Mouse (Mus musculus) midbrain, embryonic 12.5 days (tissue): ENCODE measurements around the gene Lmx1b. TPM values are rescaled to one million over a fixed set of nuclear protein-coding genes. Genes with fewer than 3 reads are reported as not detected.

Experiments used
- ATAC-seq: fragments of 200-750 bp; cut with Nextera tagmentation; 2 replicates; pipeline ENCODE4 v1.8.0; 2017; ENCODE audit warnings: low read depth, moderate TSS enrichment, moderate library complexity; ENCODE audit not compliant: low FRiP score
- H3K27ac ChIP-seq: fragments of 300-500 bp; sonication (generic); replicated peaks from 2 replicates; pipeline ENCODE4 v1.5.1; 2016; ENCODE audit warnings: mild to moderate bottlenecking
- H3K27me3 ChIP-seq: fragments of 300-500 bp; sonication (generic); 2 replicates; pipeline ENCODE4 v1.6.1; 2016; ENCODE audit warnings: mild to moderate bottlenecking
- H3K36me3 ChIP-seq: fragments of 300-500 bp; sonication (generic); 2 replicates; pipeline ENCODE4 v1.6.1; 2016
- H3K4me1 ChIP-seq: fragments of 300-500 bp; sonication (generic); 2 replicates; pipeline ENCODE4 v1.6.1; 2016
- H3K4me2 ChIP-seq: fragments of 300-500 bp; sonication (generic); replicated peaks from 2 replicates; pipeline ENCODE4 v1.6.1; 2016; ENCODE audit warnings: mild to moderate bottlenecking, moderate library complexity
- H3K4me3 ChIP-seq: fragments of 300-500 bp; sonication (generic); 2 replicates; pipeline ENCODE4 v1.5.1; 2016; ENCODE audit warnings: mild to moderate bottlenecking
- H3K9ac ChIP-seq: fragments of 300-500 bp; sonication (generic); replicated peaks from 2 replicates; pipeline ENCODE4 v1.6.1; 2016; ENCODE audit warnings: mild to moderate bottlenecking, moderate library complexity
- H3K9me3 ChIP-seq: fragments of 300-500 bp; sonication (generic); 2 replicates; pipeline ENCODE4 v1.6.1; 2016; ENCODE audit warnings: mild to moderate bottlenecking
- WGBS: fragments of 180-500 bp; shearing (Covaris S2); methylation state at CpG from one replicate; pipeline ENCODE4 v1.1.7; 2016; 5-methylcytosine and 5-hydroxymethylcytosine counted together
- polyA plus RNA-seq: library from polyadenylated mRNA; unstranded; fragments of >200 nt; fragmentation: Nextera tagmentation; extraction: Ambion mirVana; gene quantifications from 2 replicates; pipeline ENCODE4 v1.2.1, GENCODE M21; 2016

The Lmx1b gene
- polyA plus RNA-seq, 1 experiment from 2014 or later: 2.8 TPM

DNA sequence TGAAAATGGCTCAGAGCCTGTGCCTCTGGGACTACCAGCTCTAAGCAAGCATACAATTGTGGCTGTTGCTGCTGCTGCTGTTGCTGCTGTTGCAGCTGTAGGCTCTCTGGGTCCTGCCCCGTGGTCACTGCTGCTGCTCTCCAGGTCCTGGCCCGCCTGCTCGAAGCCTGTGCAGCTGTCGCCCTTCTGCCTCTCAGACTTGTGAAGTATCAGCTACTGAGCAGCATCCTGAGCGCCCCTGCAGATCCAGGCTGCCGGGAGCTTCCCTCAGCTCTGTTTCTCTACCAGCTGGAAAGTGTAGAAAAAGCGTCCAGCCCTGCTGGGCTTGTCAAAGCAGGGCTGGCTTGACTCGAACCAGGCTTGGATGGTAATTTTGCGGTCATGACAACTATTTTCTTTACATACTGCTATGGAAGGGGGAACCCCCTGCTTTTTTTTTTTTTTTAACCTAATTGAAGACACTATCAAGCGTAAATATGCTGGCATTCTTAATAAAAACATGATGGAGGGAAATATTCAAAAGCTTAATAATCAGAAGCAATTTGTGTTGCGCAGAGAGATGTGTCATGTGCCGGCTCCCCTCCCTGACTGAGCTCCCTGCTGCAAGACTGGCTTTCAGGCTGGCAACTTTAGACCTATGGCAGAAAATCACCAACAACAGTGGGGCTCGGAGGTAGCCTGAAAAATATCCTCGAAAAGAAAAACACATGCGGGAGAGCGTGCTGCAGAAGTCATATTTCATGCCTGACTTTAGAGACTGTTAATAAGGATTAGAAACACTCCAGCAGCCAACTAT lies 13.9 kb downstream of the Lmx1b start:
- 28% methylated on average over 16 of the region's 16 CpGs for WGBS
- no peaks in the 10 kb centered on the region for H3K9me3 ChIP-seq
- no peak overlapping the region for H3K4me3 ChIP-seq
- peaks cover 100% of the 10 kb centered on the region for H3K27me3 ChIP-seq
- no peaks in the 10 kb centered on the region for H3K36me3 ChIP-seq
- H3K9ac ChIP-seq: no peak overlapping the region
- no peak for ATAC-seq
- H3K27ac ChIP-seq: peak overlapping the region; percentile 35; the same call in 1 of the 2 replicates
- peaks cover 50% of the 10 kb centered on the region for H3K4me1 ChIP-seq
- no peak overlapping the region; the same call in 1 of the 2 replicates for H3K4me2 ChIP-seq

- Histone ChIP-seq H3K9ac (no peak overlapping the region), H3K27ac (peak overlapping the region; percentile 88; the same call in 1 of the 2 replicates), H3K9me3 (no peaks in the 10 kb centered on the region), H3K4me2 (no peak overlapping the region), H3K4me3 (no peak overlapping the region), H3K4me1 (peaks cover 28% of the 10 kb centered on the region), H3K36me3 (no peaks in the 10 kb centered on the region), H3K27me3 (peaks cover 100% of the 10 kb centered on the region)
- 82% methylated on average over 9 of the region's 9 CpGs for WGBS
- no peak for ATAC-seq
Measured at GRCm38 (mm10) chr2:33617670-33618069, 22.6 kb downstream of the Lmx1b start.

DNA sequence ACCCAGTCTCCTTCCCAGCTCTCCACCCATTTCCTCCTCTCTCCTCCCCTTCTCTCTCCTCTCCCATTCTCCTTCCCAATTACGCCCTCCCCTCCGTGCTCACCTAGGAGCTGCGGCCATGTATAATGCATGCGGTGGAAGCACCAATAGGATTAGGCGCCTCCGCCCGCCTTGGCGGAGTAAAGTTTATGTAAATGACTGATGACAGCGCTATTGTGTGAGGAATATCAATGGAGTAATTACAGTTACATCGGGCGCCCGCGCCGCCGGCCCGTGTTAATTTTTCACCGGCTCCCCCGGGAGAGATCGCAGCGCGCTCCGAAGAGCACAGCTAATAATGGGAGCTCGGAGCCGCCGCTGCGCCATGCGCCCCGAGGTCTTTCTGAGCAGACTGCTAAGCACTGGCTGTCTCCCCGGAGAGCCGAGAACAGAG lies 23.9 kb downstream of the Lmx1b start:
- Histone ChIP-seq H3K27ac (peak overlapping the region; percentile 88), H3K9me3 (no peaks in the 10 kb centered on the region), H3K36me3 (no peaks in the 10 kb centered on the region), H3K4me1 (peaks cover 28% of the 10 kb centered on the region), H3K4me2 (peak overlapping the region; percentile 55), H3K27me3 (peaks cover 100% of the 10 kb centered on the region), H3K4me3 (peak overlapping the region; percentile 31), H3K9ac (0 out of 2 replicates have a peak overlapping the region, but pooled peaks have one; percentile 20)
- peak; percentile 88 for ATAC-seq
- WGBS: under 1% methylated on average over 30 of the region's 30 CpGs

GRCm38 (mm10) chr2:33615843-33616344 lies 24.4 kb downstream of the Lmx1b start:
- H3K4me1 ChIP-seq: peaks cover 28% of the 10 kb centered on the region

DNA sequence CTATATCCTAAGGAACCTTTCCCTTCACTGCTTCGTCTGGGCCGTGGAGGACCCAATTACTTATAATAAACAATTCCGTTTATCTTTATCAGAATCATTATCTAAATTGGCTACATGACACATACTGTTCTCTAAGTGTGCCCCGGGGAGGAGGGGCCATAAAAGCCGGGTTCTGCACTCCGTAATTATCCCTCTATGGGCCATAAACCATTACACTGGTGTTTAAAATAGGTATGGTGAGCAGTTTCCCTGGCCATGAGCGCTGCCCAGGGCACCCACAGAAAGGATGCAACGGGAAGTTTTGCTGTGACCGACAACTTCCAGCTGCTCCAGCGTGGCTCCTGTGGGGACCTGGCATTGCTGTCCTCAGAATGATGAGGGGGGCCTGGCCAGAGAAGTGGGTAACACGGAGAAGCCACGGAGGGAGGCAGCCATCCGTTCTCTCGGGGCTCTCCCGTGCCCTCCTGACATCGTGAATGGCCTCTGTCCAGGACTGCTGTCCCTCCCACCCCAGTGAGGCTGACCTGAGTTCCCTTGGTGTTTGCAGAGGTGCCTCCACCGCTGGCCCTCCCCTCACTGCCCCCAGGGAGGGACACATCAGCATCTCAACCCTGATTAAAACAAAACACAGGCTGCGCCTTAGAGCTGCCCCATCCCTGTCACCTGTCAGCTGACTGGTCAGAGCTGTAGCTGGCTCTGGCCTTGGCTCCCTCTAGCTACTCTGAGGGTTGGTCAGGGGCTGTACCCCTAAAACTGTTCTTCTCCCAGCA lies 34.6 kb downstream of the Lmx1b start:
- Histone ChIP-seq H3K9me3 (no peaks in the 10 kb centered on the region), H3K4me1 (peaks cover 18% of the 10 kb centered on the region), H3K27me3 (peaks cover 99% of the 10 kb centered on the region), H3K4me2 (no peak overlapping the region), H3K27ac (no peak overlapping the region), H3K4me3 (no peak overlapping the region), H3K9ac (no peak overlapping the region; the same call in 1 of the 2 replicates), H3K36me3 (no peaks in the 10 kb centered on the region)
- ATAC-seq: no peak
- WGBS: 16% methylated on average over 18 of the region's 18 CpGs

More at GRCm38 (mm10) chr2:33615843-33616344, 24.4 kb downstream of the Lmx1b start:
- WGBS: 11% methylated on average over 17 of the region's 17 CpGs
- Histone ChIP-seq H3K27me3 (peaks cover 100% of the 10 kb centered on the region), H3K9me3 (no peaks in the 10 kb centered on the region), H3K9ac (peak overlapping the region; percentile 29), H3K36me3 (no peaks in the 10 kb centered on the region), H3K4me3 (peak overlapping the region; percentile 31), H3K4me2 (peak overlapping the region; percentile 55), H3K27ac (peak overlapping the region; percentile 88)
- peak; percentile 74 for ATAC-seq

GRCm38 (mm10) chr2:33604846-33605486 lies 35.3 kb downstream of the Lmx1b start:
- Histone ChIP-seq H3K4me2 (no peak overlapping the region), H3K4me3 (no peak overlapping the region), H3K27me3 (peaks cover 98% of the 10 kb centered on the region), H3K9ac (no peak overlapping the region), H3K36me3 (no peaks in the 10 kb centered on the region), H3K27ac (no peak overlapping the region), H3K4me1 (peaks cover 18% of the 10 kb centered on the region), H3K9me3 (no peaks in the 10 kb centered on the region)
- 13% methylated on average over 7 of the region's 7 CpGs for WGBS
- ATAC-seq: peak; percentile 45; the same call in 1 of the 2 replicates

DNA sequence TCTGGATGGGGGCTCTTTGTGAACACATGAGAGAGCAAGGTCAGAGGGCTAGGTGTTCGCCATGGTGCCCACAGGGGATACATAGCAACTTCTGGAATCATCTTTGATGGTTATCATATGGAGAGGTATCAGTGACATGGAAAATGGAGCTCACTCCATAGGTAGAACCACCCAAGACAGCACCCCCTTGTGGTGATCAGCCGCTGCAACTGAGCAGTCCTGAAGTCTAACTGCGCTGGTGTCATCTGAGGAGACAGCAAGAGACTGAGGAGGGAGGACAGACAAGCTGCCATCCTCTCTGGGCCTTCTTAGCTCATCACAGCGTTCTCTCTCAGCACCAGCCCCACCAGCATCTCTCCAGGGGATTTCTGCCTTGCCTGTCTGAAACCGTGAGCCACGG lies 39.8 kb downstream of the Lmx1b start:
- H3K4me1 ChIP-seq: peaks cover 27% of the 10 kb centered on the region
- H3K9ac ChIP-seq: no peak overlapping the region
- H3K27ac ChIP-seq: no peak overlapping the region
- H3K9me3 ChIP-seq: no peaks in the 10 kb centered on the region
- no peak overlapping the region for H3K4me3 ChIP-seq
- H3K4me2 ChIP-seq: no peak overlapping the region
- H3K36me3 ChIP-seq: no peaks in the 10 kb centered on the region
- ATAC-seq: no peak
- 47% methylated on average over 6 of the region's 6 CpGs for WGBS
- H3K27me3 ChIP-seq: peaks cover 97% of the 10 kb centered on the region

DNA sequence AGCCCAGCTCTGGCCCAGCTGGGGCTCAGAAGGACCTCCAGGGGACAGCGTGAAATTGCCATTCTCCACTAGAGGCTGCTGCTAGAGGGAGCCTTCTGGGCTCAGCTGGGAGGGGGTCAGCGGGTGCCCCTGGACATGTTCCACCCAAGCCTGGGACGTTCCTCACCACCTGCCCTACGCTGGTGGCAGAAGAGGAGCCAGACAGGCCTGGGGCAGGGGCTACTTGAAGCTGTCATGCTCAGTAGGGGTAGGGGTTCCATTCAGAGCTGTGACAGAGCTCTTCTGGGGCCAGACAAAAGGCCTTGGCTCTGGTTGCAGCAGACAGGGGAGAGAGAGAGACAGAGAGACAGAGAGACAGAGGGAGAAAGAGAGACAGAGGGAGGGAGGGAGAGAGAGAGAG lies 42.9 kb downstream of the Lmx1b start:
- peak; percentile 64 for ATAC-seq
- Histone ChIP-seq H3K4me2 (no peak overlapping the region), H3K4me1 (peaks cover 42% of the 10 kb centered on the region), H3K4me3 (no peak overlapping the region), H3K36me3 (no peaks in the 10 kb centered on the region), H3K9me3 (no peaks in the 10 kb centered on the region), H3K27ac (0 out of 2 replicates have a peak overlapping the region, but pooled peaks have one; percentile 20), H3K9ac (no peak overlapping the region), H3K27me3 (peaks cover 93% of the 10 kb centered on the region)
- WGBS: 21% methylated on average over 4 of the region's 4 CpGs

GRCm38 (mm10) chr2:33595085-33595423 lies 45.3 kb downstream of the Lmx1b start:
- Histone ChIP-seq H3K4me3 (no peak overlapping the region), H3K9ac (no peak overlapping the region), H3K4me1 (peaks cover 52% of the 10 kb centered on the region), H3K27ac (0 out of 2 replicates have a peak overlapping the region, but pooled peaks have one; percentile 2), H3K36me3 (no peaks in the 10 kb centered on the region), H3K27me3 (peaks cover 93% of the 10 kb centered on the region), H3K4me2 (no peak overlapping the region), H3K9me3 (no peaks in the 10 kb centered on the region)
- ATAC-seq: no peak
- WGBS: 16% methylated on average over 7 of the region's 7 CpGs

DNA sequence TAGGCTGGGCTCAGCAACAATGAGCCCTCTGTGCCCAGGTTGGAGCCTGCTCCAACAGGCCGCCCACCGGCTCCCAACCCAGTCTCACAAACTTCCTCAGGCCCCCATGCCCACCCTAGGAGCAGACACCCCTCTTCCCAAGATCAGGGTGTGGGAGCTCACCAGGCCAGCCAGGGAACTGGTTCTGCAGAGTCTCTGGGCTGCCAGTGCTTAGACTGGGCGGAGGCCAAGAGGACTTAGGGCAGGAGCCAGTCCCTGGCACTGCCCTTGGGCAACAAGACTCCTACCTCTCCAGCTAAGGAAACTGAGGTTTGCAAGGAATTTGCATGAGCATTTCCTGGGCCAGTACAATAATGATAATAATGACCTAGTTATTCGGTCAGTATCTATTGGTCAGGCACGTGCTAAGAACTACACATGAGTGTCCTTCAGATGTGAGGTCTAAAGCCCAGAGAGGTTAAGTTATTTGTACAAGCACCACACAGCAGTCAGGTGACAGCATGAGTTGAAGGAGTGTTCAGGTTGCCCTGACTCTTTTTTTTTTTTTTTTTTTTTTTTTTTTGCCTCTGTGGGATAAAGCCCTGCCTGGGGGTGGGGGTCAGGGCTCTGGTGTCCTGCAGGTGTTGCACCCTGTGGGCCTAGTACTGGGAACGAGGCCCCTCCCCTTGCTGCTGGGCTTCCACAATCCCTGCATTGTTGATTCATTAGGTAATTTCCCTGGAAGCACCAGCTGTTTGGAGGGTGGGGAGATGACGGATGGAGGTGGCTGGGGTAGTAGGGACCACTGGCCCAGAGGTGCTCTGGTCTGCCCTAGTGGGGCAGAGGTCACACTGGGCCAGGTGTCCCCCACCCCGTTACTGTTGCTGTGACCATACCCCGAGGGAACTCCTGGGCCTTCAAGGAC lies 45.9 kb downstream of the Lmx1b start:
- Histone ChIP-seq H3K27me3 (peaks cover 95% of the 10 kb centered on the region), H3K36me3 (no peaks in the 10 kb centered on the region), H3K9ac (no peak overlapping the region), H3K4me2 (no peak overlapping the region), H3K9me3 (no peaks in the 10 kb centered on the region), H3K4me1 (peaks cover 52% of the 10 kb centered on the region), H3K4me3 (no peak overlapping the region), H3K27ac (0 out of 2 replicates have a peak overlapping the region, but pooled peaks have one; percentile 2)
- 49% methylated on average over 9 of the region's 9 CpGs for WGBS
- no peak for ATAC-seq
